Mouse (Mus musculus): ENCODE measurements around the gene Gpam.

Gene Gpam

DNA sequence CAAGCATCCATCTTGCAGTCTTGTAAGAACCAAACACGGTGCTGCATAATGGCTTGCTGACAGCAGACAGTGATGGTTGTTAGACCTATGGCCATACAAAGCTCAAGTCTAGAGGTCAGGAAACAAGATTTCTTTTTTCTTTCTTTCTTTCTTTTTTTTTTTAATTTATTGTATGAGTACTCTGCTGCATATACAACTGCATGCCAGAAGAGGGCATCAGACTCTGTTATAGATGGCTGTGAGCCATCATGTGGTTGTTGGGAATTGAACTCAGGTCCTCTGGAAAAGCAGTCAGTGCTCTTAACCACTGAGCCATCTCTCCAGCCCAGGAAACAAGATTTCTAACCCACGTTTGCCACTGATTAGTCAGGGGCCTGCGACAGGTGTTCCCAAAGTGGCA is 54.0 kb downstream of the Gpam start:
- DNase-seq (ENCODE audit: extremely low read depth, insufficient read length, low spot score): no peak

DNA sequence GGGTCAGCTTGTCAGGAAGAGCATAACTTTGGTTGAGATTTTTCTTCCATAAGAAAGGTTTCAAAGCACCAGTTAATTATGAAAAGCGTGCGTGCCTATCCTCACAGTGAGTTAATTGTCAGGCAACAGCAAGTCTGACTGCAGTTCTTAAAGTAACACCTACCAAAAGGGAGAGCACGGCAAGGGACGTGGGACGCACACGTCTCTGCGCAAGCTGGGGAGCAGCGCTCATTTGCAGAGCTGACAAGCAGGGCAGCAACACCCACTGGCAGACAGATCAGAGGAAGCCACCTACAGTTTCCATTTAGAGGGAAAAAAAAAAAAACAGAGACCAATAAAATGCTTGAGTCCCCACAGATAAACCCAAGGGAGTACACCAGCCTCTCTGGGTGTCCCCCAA is 58.0 kb downstream of the Gpam start:
- DNase-seq (ENCODE audit: extremely low read depth, insufficient read length, low spot score): no peak

DNA sequence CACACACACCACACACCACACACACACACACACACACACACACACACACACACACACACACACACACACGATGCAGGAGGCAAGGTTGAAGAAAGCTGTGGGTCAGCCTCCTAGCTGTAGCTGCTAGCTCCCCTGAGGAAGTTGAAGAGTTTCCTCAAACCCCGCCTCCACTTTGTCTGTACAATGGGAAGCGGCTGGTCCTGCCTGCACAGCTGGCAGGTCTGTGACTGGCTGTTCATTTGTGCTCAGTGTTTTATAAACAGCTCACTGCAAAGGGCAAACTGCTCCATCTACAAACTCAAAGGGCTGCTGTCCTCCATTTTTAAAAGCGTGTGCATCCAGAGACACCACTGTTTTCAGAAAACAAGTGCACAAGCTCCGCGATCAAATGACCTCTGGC is 63.8 kb downstream of the Gpam start:
- DNase-seq (ENCODE audit: extremely low read depth, insufficient read length, low spot score): no peak

DNA sequence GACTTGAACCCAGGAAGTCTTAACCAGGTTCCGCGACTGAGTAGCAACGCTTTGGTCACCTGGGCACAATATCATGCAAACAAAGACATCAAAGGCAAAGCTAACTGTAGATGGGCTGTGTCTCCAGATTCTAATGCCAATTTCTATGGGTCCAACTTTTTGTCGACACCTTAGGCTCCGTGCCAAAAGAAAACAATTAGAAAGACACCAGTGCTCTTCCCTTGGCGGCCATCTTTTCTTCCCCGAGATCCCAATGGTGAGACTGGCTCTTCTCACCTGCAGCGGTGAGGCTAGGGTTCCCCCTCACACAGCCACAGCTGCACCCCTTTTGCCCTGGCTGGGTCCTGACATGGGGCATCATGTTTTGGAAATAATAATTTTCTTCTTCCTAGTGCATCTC is 64.5 kb downstream of the Gpam start:
- DNase-seq (ENCODE audit: extremely low read depth, insufficient read length, low spot score): no peak

DNA sequence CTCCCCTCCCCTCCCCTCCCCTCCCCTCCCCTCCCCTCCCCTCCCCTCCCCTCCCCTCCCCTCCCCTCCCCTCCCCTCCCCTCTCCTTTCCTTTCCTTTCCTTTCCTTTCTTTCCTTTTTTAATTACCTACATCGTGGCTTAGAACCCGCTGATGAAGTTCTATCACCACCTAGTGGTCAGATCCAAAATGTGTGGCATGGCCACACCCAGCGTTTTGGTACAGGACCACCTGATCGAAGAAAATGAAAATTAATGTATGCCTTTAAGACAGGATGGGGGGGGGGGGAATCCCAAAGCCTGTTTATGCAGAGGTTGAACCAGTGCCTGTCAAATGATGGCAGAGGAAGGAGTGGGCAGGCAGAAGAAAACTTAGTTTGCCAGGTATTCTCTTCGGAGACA is 65.1 kb downstream of the Gpam start:
- no peak for DNase-seq (ENCODE audit: extremely low read depth, insufficient read length, low spot score)

DNA sequence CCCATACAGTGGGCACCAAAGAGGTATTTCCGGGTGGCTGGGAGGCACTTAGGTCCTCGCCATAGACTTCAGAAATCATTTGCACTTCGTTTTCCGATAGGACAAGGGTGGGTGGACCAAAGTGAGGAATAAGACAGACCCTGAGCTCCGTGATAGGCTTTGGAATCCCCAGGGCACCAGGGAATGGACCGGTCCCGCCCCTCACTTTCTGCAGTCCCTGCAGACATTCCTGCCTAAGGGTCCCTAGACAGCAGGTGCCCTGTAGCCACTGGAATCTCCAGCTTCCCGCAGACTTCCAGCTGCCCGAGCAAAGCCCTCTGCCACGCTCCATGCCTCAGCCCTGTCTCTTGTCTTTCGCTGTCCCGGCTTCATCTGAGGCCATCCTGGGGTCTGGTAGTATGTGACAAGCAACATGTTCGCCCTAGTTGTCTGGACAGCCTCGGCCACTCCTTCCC is 65.6 kb downstream of the Gpam start:
- DNase-seq (ENCODE audit: extremely low read depth, insufficient read length, low spot score): peak; percentile 66

DNA sequence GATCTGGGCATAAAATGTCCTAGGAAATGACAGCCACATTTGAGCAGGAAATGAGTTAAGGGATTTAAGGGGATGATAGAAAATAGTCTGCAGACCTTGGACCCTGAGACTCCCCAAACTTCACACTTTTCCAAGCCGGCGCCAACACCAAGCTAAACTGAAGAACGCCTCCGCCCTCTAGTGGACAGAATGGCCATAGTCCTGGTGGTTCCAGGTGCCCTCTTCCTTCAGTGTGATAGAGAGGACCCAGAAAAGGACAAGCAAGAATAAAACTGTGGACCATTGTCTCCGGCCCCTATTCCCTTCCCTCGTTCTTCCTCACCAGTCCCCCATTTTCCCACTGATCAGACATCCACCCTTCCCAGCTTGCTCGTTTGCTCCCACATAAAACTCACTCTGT is 66.1 kb downstream of the Gpam start:
- DNase-seq (ENCODE audit: extremely low read depth, insufficient read length, low spot score): peak; percentile 35

DNA sequence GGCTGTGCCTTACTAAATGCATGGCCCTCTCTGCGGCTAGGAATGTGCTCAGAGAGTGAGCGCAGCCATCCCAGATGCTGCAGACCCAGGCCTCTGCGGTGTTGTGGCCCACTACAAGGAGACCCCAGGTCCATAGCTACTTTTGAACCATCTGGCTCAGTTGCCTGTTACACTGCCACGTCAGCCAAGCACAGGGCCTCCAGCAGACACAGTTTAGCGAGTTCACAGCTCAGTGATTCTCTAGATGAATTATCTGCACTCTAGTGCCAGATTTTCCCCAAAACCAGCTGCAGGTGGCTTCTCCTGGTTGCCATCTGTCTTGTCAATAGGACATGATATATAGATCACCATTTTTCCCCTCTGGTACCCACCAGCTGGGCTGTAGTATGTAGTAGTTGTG is 69.6 kb downstream of the Gpam start:
- no peak for DNase-seq (ENCODE audit: extremely low read depth, insufficient read length, low spot score)

DNA sequence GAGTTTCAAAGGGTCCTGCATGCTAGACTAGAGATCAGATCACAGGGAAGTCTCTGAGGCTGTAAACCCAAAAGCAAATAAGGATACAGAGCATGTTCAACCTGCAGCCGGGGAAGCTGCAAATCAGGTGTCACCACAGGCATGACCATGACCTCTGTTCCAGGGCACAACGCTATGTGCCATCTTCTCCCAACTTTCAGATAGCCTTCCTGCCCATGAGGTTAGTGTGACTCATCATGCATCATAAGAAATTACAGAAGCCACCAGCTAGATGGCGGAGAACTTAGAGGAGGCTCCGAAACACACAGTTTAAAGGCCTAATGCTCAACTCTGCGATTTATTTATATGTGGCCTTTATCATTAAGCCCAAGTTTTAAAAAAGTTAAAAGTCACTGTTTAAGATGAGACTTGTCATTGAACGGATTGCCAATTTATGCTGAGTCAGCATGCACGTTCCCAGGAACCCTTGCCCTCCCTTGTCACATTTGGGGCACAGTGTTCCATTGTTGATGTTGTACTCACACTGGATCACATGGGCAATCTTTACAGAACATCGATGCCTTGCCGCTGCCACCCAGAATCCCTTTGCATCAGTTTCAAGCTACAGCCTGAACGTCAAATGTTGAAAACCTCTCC is 71.3 kb downstream of the Gpam start:
- no peak for DNase-seq (ENCODE audit: extremely low read depth, insufficient read length, low spot score)

DNA sequence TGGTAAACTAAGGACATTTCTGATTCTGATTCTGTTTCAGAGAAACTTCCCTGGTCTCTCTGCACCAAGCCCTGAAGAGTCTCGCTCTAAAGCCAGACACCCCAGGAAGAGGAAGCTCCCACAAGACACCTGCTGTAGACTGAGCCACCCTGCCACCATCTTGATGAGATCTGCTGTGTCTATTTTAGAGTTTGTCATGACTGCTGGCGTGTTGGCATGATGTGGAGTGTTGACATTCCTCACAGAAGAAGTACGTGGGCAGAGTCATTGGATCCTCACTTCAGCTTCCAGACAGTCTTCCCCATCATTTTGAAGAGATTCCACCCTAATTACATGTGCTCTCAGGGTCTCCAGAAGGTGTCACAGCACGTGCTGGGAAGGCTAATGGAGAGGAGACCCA is 73.9 kb downstream of the Gpam start:
- no peak for DNase-seq (ENCODE audit: extremely low read depth, insufficient read length, low spot score)

DNA sequence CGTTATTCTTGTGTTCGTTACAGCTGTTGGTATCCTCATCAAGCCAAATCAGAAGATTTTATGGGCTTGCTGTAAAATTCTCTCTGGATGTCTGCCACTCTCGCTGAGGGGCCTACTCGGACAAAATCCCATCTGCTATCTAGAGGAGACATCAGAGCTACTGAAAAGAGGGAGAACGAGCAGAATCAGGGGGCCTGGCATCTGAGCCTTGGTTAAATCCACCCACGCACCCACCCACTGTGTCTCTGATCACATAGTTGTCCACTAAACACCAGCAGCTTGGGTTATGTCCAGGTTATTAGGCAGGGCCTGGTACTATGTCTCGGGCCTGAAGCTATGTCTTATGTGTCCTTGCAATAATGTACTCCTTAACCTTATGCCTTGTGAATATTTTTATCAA is 89.6 kb downstream of the Gpam start:
- DNase-seq (ENCODE audit: extremely low read depth, insufficient read length, low spot score): no peak

DNA sequence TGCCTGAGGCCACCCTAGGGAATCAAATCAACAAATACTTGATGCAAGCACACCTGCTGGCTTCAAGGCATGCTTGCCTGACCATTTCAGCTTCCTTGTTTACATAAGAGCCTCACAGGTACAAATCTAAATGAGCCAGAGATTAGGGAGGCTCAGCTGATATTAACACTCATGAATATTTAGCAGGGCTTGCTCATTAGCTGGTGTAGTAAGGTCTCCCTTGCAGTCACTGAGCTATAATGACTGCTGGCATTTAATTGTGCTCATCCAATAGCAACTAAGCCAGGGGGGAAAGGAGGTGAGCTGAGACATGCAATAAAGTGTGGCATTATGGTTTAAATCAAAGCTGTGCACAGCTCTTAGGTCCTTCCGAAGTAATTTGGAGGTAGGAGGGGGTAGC is 108.2 kb downstream of the Gpam start:
- no peak for DNase-seq (ENCODE audit: extremely low read depth, insufficient read length, low spot score)

All from 3134 (cell line).